Mouse (Mus musculus) heart, postnatal 0 days (tissue): ENCODE measurements around the gene Atxn7l1. TPM values are rescaled to one million over a fixed set of nuclear protein-coding genes. Genes with fewer than 3 reads are reported as not detected.

Source experiments
- ATAC-seq: fragments of 200-750 bp; cut with Nextera tagmentation; 2 replicates; pipeline ENCODE4 v1.8.0; 2017; ENCODE audit warnings: low read depth, moderate number of reproducible peaks, moderate library complexity; ENCODE audit not compliant: insufficient read depth
- DNase-seq: peaks from one replicate; pipeline ENCODE4 v3.0.0-alpha.2; 2016; ENCODE audit warnings: low spot score
- H3K27ac ChIP-seq: fragments of 300-500 bp; sonication (generic); 2 replicates; pipeline ENCODE4 v1.5.1; 2014; ENCODE audit warnings: low read depth, mild to moderate bottlenecking
- H3K27me3 ChIP-seq: fragments of 300-500 bp; sonication (generic); 2 replicates; pipeline ENCODE4 v1.6.1; 2014; ENCODE audit warnings: low read length, mixed read lengths; ENCODE audit not compliant: control insufficient read depth, insufficient read depth
- H3K36me3 ChIP-seq: fragments of 300-500 bp; sonication (generic); replicated peaks from 2 replicates; pipeline ENCODE4 v1.6.1; 2014; ENCODE audit warnings: low read length, mixed read lengths; ENCODE audit not compliant: control insufficient read depth, insufficient read depth
- H3K4me1 ChIP-seq: fragments of 300-500 bp; sonication (generic); 2 replicates; pipeline ENCODE4 v1.6.1; 2014; ENCODE audit warnings: antibody characterized with exemption; ENCODE audit not compliant: control insufficient read depth, insufficient read depth
- H3K4me2 ChIP-seq: fragments of 300-500 bp; sonication (generic); 2 replicates; pipeline ENCODE4 v1.6.1; 2014; ENCODE audit warnings: low read depth, mild to moderate bottlenecking, low read length, moderate library complexity
- H3K4me3 ChIP-seq: fragments of 300-500 bp; sonication (generic); 2 replicates; pipeline ENCODE4 v1.5.1; 2014; ENCODE audit warnings: low read depth, low read length
- H3K9ac ChIP-seq: fragments of 300-500 bp; sonication (generic); replicated peaks from 2 replicates; pipeline ENCODE4 v1.6.1; 2014; ENCODE audit warnings: low read depth, low read length, mixed read lengths
- H3K9me3 ChIP-seq: fragments of 300-500 bp; sonication (generic); replicated peaks from 2 replicates; pipeline ENCODE4 v1.6.1; 2016; ENCODE audit warnings: low read length; ENCODE audit not compliant: control insufficient read depth
- CTCF ChIP-seq: IDR thresholded peaks from 2 replicates; pipeline ENCODE4 v1.5.1; 2016; ENCODE audit warnings: antibody characterized with exemption, control low read depth, low read depth
- EP300 ChIP-seq: IDR thresholded peaks from 2 replicates; pipeline ENCODE4 v1.6.1; 2016; ENCODE audit warnings: antibody characterized with exemption, low read depth
- WGBS: fragments of 180-500 bp; shearing (Covaris S2); extraction: QIAGEN DNeasy Blood & Tissue Kit; methylation state at CpG from one replicate; pipeline ENCODE4 v1.1.7; 2014; 5-methylcytosine and 5-hydroxymethylcytosine counted together
- polyA plus RNA-seq: library from polyadenylated mRNA; unstranded; fragments of >200 nt; fragmentation: Nextera tagmentation; extraction: Ambion mirVana; gene quantifications from 2 replicates; pipeline ENCODE4 v1.2.1, GENCODE M21; 2015
- total RNA-seq: library from RNA; depleted of rRNA; stranded (reverse); fragments of >200 nt; gene quantifications from 2 replicates; pipeline ENCODE4 v1.2.3, GENCODE M21; 2014; ENCODE audit warnings: low replicate concordance

Gene Atxn7l1
- total and polyA plus RNA-seq, 2 experiments from 2014 or later: 4.5 to 11.1 TPM

- ATAC-seq: no peak
- DNase-seq: peak; percentile 40
- no peaks in the 10 kb centered on the region for H3K9me3 ChIP-seq
- no peak overlapping the region for H3K9ac ChIP-seq
- H3K36me3 ChIP-seq: no peaks in the 10 kb centered on the region
- peaks cover 20% of the 10 kb centered on the region for H3K4me1 ChIP-seq
- WGBS: 45% methylated on average over 6 of the region's 6 CpGs
- no peak overlapping the region for H3K4me2 ChIP-seq
- no peak overlapping the region for H3K4me3 ChIP-seq
- H3K27me3 ChIP-seq: no peaks in the 10 kb centered on the region
- TF ChIP-seq EP300 (no peak), CTCF (no peak)
- H3K27ac ChIP-seq: no peak overlapping the region
Measured at GRCm38 (mm10) chr12:33197746-33198145, 50.3 kb downstream of the Atxn7l1 start.

GRCm38 (mm10) chr12:33201068-33201467 is 53.6 kb downstream of the Atxn7l1 start:
- 76% methylated on average over 6 of the region's 6 CpGs for WGBS
- Histone ChIP-seq H3K36me3 (no peaks in the 10 kb centered on the region), H3K4me1 (peaks cover 7% of the 10 kb centered on the region), H3K9me3 (no peaks in the 10 kb centered on the region), H3K9ac (no peak overlapping the region), H3K4me2 (no peak overlapping the region), H3K4me3 (no peak overlapping the region), H3K27ac (no peak overlapping the region), H3K27me3 (no peaks in the 10 kb centered on the region)
- ATAC-seq (no peak), DNase-seq (no peak)
- TF ChIP-seq EP300: no peak
- no peak for TF ChIP-seq CTCF

- TF ChIP-seq CTCF: no peak
- TF ChIP-seq EP300: no peak
- WGBS: 72% methylated on average over 7 of the region's 7 CpGs
Measured at GRCm38 (mm10) chr12:33201491-33202210, 54.2 kb downstream of the Atxn7l1 start.

GRCm38 (mm10) chr12:33205255-33205654 is 57.8 kb downstream of the Atxn7l1 start:
- DNase-seq (no peak), ATAC-seq (no peak)
- H3K4me3 ChIP-seq: no peak overlapping the region
- no peak for TF ChIP-seq EP300
- H3K27me3 ChIP-seq: no peaks in the 10 kb centered on the region
- 89% methylated on average over 4 of the region's 4 CpGs for WGBS
- H3K4me1 ChIP-seq: peaks cover 3% of the 10 kb centered on the region; the same call in 1 of the 2 replicates
- H3K27ac ChIP-seq: no peak overlapping the region
- H3K36me3 ChIP-seq: no peaks in the 10 kb centered on the region; the same call in 1 of the 2 replicates
- H3K9me3 ChIP-seq: no peaks in the 10 kb centered on the region
- H3K4me2 ChIP-seq: no peak overlapping the region
- no peak overlapping the region for H3K9ac ChIP-seq

More at GRCm38 (mm10) chr12:33201491-33202210, 54.2 kb downstream of the Atxn7l1 start:
- ATAC-seq: peak; percentile 34
- H3K9me3 ChIP-seq: no peaks in the 10 kb centered on the region
- DNase-seq: no peak
- no peak overlapping the region for H3K9ac ChIP-seq
- no peaks in the 10 kb centered on the region for H3K36me3 ChIP-seq
- H3K4me3 ChIP-seq: no peak overlapping the region
- peaks cover 7% of the 10 kb centered on the region for H3K4me1 ChIP-seq
- H3K4me2 ChIP-seq: no peak overlapping the region
- H3K27ac ChIP-seq: no peak overlapping the region
- no peaks in the 10 kb centered on the region for H3K27me3 ChIP-seq

- no peak for ATAC-seq
- Histone ChIP-seq H3K9ac (no peak overlapping the region), H3K4me1 (no peaks in the 10 kb centered on the region), H3K4me3 (no peak overlapping the region), H3K36me3 (no peaks in the 10 kb centered on the region; the same call in 1 of the 2 replicates), H3K9me3 (no peaks in the 10 kb centered on the region), H3K27ac (no peak overlapping the region), H3K4me2 (no peak overlapping the region), H3K27me3 (no peaks in the 10 kb centered on the region)
- WGBS: 78% methylated on average over 6 of the region's 6 CpGs
- TF ChIP-seq CTCF (no peak), EP300 (no peak)
- DNase-seq: no peak
Measured at GRCm38 (mm10) chr12:33206300-33206699, 58.8 kb downstream of the Atxn7l1 start.

- H3K27me3 ChIP-seq: no peaks in the 10 kb centered on the region
- H3K9me3 ChIP-seq: no peaks in the 10 kb centered on the region
- H3K36me3 ChIP-seq: peaks cover 4% of the 10 kb centered on the region; the same call in 1 of the 2 replicates
- DNase-seq (no peak), ATAC-seq (no peak)
- H3K4me1 ChIP-seq: no peaks in the 10 kb centered on the region
- 80% methylated on average over 4 of the region's 4 CpGs for WGBS
- no peak overlapping the region for H3K4me2 ChIP-seq
- no peak overlapping the region for H3K4me3 ChIP-seq
- no peak for TF ChIP-seq EP300
- TF ChIP-seq CTCF: no peak
- H3K27ac ChIP-seq: no peak overlapping the region
- no peak overlapping the region for H3K9ac ChIP-seq
Measured at GRCm38 (mm10) chr12:33210856-33211255, 63.4 kb downstream of the Atxn7l1 start.
